Mouse (Mus musculus) liver, adult 2 months (tissue): Measurements from ENCODE around the gene Rufy3.

Source experiments
- CTCF ChIP-seq: fragments of 200-500 bp; IDR thresholded peaks from 2 replicates; pipeline ENCODE4 v1.5.1; 2011; ENCODE audit warnings: low read depth, low read length, control low read depth
- POLR2A ChIP-seq: fragments of 200-500 bp; IDR thresholded peaks from 2 replicates; pipeline ENCODE4 v1.6.1; 2011; ENCODE audit warnings: low read length, control low read depth; ENCODE audit not compliant: insufficient read depth; ENCODE audit errors: extremely low read depth

DNA sequence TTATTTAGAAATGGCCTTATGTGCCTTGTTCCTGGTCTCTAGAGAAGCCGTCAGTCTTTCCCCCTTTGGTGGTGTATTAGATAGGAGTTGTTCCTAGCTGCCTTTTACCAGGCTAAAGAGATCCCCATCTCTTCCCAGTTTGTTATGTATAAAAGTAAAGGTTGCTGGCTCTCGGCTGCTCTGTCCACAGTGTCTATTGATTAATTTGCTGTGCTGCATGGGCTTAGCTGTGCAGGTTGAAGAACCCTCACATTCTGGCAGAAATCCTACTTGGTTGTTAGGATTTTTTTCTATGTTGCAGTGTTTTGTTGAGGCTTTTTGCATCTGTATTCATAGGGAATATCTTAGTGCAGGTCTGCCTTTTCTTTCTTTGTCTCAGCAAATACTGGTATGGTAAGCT, 37.2 kb downstream of the Rufy3 start:
- no peak for TF ChIP-seq CTCF
- TF ChIP-seq POLR2A = no peak
